ENCODE assay signal across 11 mouse cellular contexts in genomic region chr16:45892928-45893327, GRCm38 (mm10).
DNase-seq lines count a peak whose midpoint lies in the region; ATAC-seq lines count a peak whose summit lies in the region.
"Had no signal": no experiment of that assay in that cellular context is flagged by ENCODE, and none has a peak within 500 bp of the region (broad histone marks: within the 10 kb centered on the region; RNA-seq: fewer than 3 reads in every experiment).

No protein-coding gene starts in this region.

- H3K27me3 ChIP-seq in midbrain, embryonic 11.5 days (ENCODE audit: control insufficient read depth, insufficient read depth, low read length) = no peaks in the 10 kb centered on the region
- H3K27me3 ChIP-seq in midbrain, embryonic 13.5 days = no peaks in the 10 kb centered on the region
- H3K27me3 ChIP-seq in heart, embryonic 16.5 days (ENCODE audit: control insufficient read depth, insufficient read depth, low read length) = no peaks in the 10 kb centered on the region
- H3K27me3 ChIP-seq in limb, embryonic 11.5 days (ENCODE audit: control insufficient read depth, insufficient read depth, low read length) = no peaks in the 10 kb centered on the region
- H3K27me3 ChIP-seq: neural tube, embryonic 12.5 days had no signal

- no peak overlapping the region for H3K4me3 ChIP-seq in midbrain, embryonic 11.5 days (ENCODE audit: low read depth, low read length)
- no peak overlapping the region for H3K4me3 ChIP-seq in midbrain, embryonic 13.5 days (replicated peaks)
- H3K4me3 ChIP-seq in heart, embryonic 16.5 days (ENCODE audit: low read length) = no peak overlapping the region
- no peak overlapping the region for H3K4me3 ChIP-seq in limb, embryonic 11.5 days (ENCODE audit: low read depth, low read length)
- H3K4me3 ChIP-seq: neural tube, embryonic 12.5 days had no signal

- no peaks in the 10 kb centered on the region for H3K9me3 ChIP-seq in midbrain, embryonic 11.5 days (ENCODE audit: control insufficient read depth, low read length)
- H3K9me3 ChIP-seq in midbrain, embryonic 13.5 days = no peaks in the 10 kb centered on the region
- H3K9me3 ChIP-seq in heart, embryonic 16.5 days (replicated peaks; ENCODE audit: control insufficient read depth, low read length) = no peaks in the 10 kb centered on the region
- no peaks in the 10 kb centered on the region for H3K9me3 ChIP-seq in limb, embryonic 11.5 days (ENCODE audit: control insufficient read depth, low read length)
- H3K9me3 ChIP-seq: G1E; neural tube, embryonic 12.5 days had no signal

- DNase-seq in midbrain, embryonic 11.5 days (ENCODE audit: low spot score, missing footprints) = peak; percentile 84
- DNase-seq in limb, embryonic 11.5 days (ENCODE audit: low spot score) = peak; percentile 32
- DNase-seq in testis, postnatal 14 days (ENCODE audit: low spot score) = peak; percentile 6
- no peak for DNase-seq in urinary bladder, adult 2 months (ENCODE audit: low spot score)
- no peak for DNase-seq in gastrocnemius, postnatal 10 days
- no peak for DNase-seq in ovary, postnatal 14 days (ENCODE audit: low spot score)
- DNase-seq: cerebellum, adult 8-10 months had no signal

- 0 out of 2 replicates have a peak, but pooled peaks have one; percentile 16 for ATAC-seq in midbrain, embryonic 11.5 days (ENCODE audit: low FRiP score)
- no peak for ATAC-seq in midbrain, embryonic 13.5 days
- peak; percentile 84 for ATAC-seq in heart, embryonic 16.5 days (replicated peaks; ENCODE audit: extremely low read depth, insufficient read depth, low FRiP score)
- ATAC-seq in limb, embryonic 11.5 days (ENCODE audit: insufficient number of reproducible peaks, low FRiP score, low TSS enrichment, low read depth) = peak; percentile 42; the same call in 1 of the 2 replicates

- no peak overlapping the region for H3K4me2 ChIP-seq in midbrain, embryonic 11.5 days
- H3K4me2 ChIP-seq in midbrain, embryonic 13.5 days (replicated peaks) = no peak overlapping the region
- H3K4me2 ChIP-seq in heart, embryonic 16.5 days (ENCODE audit: low read depth, low read length) = no peak overlapping the region
- no peak overlapping the region for H3K4me2 ChIP-seq in limb, embryonic 11.5 days (ENCODE audit: low read depth, severe bottlenecking)
- H3K4me2 ChIP-seq: neural tube, embryonic 12.5 days had no signal

- no peaks in the 10 kb centered on the region for H3K36me3 ChIP-seq in midbrain, embryonic 11.5 days (ENCODE audit: control insufficient read depth, insufficient read depth, low read length)
- no peaks in the 10 kb centered on the region for H3K36me3 ChIP-seq in midbrain, embryonic 13.5 days
- H3K36me3 ChIP-seq in heart, embryonic 16.5 days (ENCODE audit: control insufficient read depth, insufficient read depth) = no peaks in the 10 kb centered on the region
- no peaks in the 10 kb centered on the region for H3K36me3 ChIP-seq in limb, embryonic 11.5 days (ENCODE audit: control insufficient read depth, insufficient read depth, low read length)
- H3K36me3 ChIP-seq: G1E; neural tube, embryonic 12.5 days had no signal

- no peaks in the 10 kb centered on the region for H3K4me1 ChIP-seq in midbrain, embryonic 11.5 days (ENCODE audit: control insufficient read depth, insufficient read depth, low read length)
- H3K4me1 ChIP-seq in midbrain, embryonic 13.5 days (replicated peaks) = 0 out of 2 replicates have a peak, but pooled peaks cover 3% of the 10 kb centered on the region
- peaks cover 16% of the 10 kb centered on the region for H3K4me1 ChIP-seq in heart, embryonic 16.5 days (ENCODE audit: control insufficient read depth, insufficient read depth, low read length)
- H3K4me1 ChIP-seq in limb, embryonic 11.5 days (ENCODE audit: control insufficient read depth, insufficient read depth, low read length) = peaks cover 11% of the 10 kb centered on the region
- H3K4me1 ChIP-seq: neural tube, embryonic 12.5 days had no signal

- 50% methylated on average over 1 of the region's 1 CpGs for WGBS in midbrain, embryonic 11.5 days
- WGBS in midbrain, embryonic 13.5 days = 67% methylated on average over 1 of the region's 1 CpGs
- 27% methylated on average over 1 of the region's 1 CpGs for WGBS in heart, embryonic 16.5 days
- 30% methylated on average over 1 of the region's 1 CpGs for whole genome bisulfite sequencing in limb, embryonic 11.5 days

- no peak overlapping the region for H3K9ac ChIP-seq in midbrain, embryonic 11.5 days (ENCODE audit: low read length)
- no peak overlapping the region for H3K9ac ChIP-seq in midbrain, embryonic 13.5 days (replicated peaks)
- H3K9ac ChIP-seq in heart, embryonic 16.5 days (ENCODE audit: low read length) = no peak overlapping the region
- no peak overlapping the region for H3K9ac ChIP-seq in limb, embryonic 11.5 days (ENCODE audit: low read length)
- H3K9ac ChIP-seq: neural tube, embryonic 12.5 days had no signal

- H3K27ac ChIP-seq in midbrain, embryonic 11.5 days (ENCODE audit: low read depth, low read length) = no peak overlapping the region
- no peak overlapping the region for H3K27ac ChIP-seq in midbrain, embryonic 13.5 days
- H3K27ac ChIP-seq in heart, embryonic 16.5 days (ENCODE audit: low read length) = peak overlapping the region; percentile 12
- H3K27ac ChIP-seq in limb, embryonic 11.5 days (replicated peaks; ENCODE audit: low read depth, low read length) = no peak overlapping the region; the same call in 1 of the 2 replicates
- H3K27ac ChIP-seq: neural tube, embryonic 12.5 days had no signal

Comparison
In these comparisons a context has a peak if more than half of its experiments do, and no peak if none do; other contexts are left out.
1. DNase-seq: peak in midbrain, embryonic 11.5 days (single experiment), limb, embryonic 11.5 days (single experiment) and testis, postnatal 14 days (single experiment); none in urinary bladder, adult 2 months (single experiment), gastrocnemius, postnatal 10 days (single experiment) and ovary, postnatal 14 days (single experiment).